Mouse (Mus musculus): ENCODE data around the gene Habp2. TPM values are rescaled to one million over a fixed set of nuclear protein-coding genes. Genes with fewer than 3 reads are reported as not detected.

The Habp2 gene
- polyA plus RNA-seq, 2 experiments = 38.0 to 42.4 TPM

DNA sequence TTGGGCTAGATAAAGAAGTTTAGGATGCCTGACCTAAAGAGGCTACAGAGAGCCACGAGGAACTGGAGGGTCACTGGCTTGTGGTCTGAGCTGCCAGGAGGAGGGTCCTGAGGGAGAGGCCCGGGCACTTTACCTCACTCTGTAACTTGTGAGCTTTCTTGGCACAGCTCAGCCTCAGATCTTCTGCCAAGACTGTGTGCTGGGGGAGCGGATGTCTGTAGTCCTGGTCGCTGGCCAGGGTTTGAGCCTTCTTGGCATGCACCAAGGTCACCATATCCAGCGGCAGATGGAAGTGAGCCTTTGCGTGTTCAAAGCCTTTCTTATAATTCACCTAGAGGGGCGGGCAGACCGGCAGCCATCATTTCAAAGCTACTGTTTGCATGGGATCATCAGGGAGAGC lies 55.1 kb downstream of the Habp2 start:
- Histone ChIP-seq H3K9ac (replicated peaks) (no peak overlapping the region), H3K27ac (no peak overlapping the region), H3K4me2 (ENCODE audit: low read depth) (no peak overlapping the region), H3K36me3 (replicated peaks; ENCODE audit: control insufficient read depth, insufficient read depth, low read depth) (no peaks in the 10 kb centered on the region), H3K4me3 (ENCODE audit: insufficient read depth in 1 of 2, low read depth in 2 of 2, low read length in 2 of 2) (no peak overlapping the region), H3K4me1 (replicated peaks; ENCODE audit: control insufficient read depth in 2 of 2, insufficient read depth in 2 of 2, low read length in 1 of 2) (no peaks in the 10 kb centered on the region), H3K27me3 (ENCODE audit: control insufficient read depth, insufficient read depth, low read length) (no peaks in the 10 kb centered on the region), H3K9me3 (ENCODE audit: control insufficient read depth, low read length) (no peaks in the 10 kb centered on the region)
- WGBS (ENCODE audit: insufficient replicate concordance) = 63% methylated on average over 8 of the region's 8 CpGs
- DNase-seq (ENCODE audit: low read depth in 3 of 3, low spot score in 3 of 3) = no peak
- no peak for ATAC-seq (ENCODE audit: insufficient read depth)
- TF ChIP-seq CTCF (IDR thresholded peaks at IDR 0.05; ENCODE audit: low read depth) = no peak
- no peak for TF ChIP-seq EP300 (IDR thresholded peaks at IDR 0.05; ENCODE audit: low read depth)

DNA sequence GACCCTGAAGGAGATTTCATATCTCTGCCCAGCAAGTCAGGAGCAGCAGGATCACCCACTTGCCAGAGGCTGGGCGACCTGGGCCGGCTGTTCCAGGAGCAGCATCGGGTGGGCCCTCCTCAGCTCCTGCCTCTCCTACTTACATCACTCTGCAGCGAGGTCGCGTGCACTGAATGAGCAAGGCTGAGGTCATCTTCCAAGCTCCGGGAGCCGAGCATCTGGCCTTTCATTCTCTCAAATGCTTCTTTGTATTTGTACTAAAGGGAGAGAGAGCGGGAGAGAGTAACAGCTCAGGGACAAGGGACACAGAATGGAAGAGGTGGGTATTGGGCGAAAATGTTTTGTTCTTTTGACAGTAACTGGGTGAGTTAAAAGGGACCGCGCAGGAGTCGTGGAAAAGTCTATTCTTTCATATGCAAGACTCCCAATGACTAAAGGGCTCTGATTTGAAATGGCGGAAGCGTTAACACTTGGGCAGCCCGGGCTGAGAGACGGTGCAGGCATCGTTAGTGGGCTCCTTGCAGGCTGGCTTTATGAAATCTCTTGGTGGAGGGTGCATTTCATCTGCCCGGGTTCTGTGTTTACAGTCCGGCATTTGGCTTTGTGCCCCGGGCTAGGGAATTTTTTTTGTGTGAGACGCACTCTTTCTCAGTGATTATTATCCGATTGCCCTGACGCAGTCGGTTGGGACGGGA lies 57.1 kb downstream of the Habp2 start:
- H3K27me3 ChIP-seq (ENCODE audit: control insufficient read depth, insufficient read depth, low read length) = no peaks in the 10 kb centered on the region
- H3K4me2 ChIP-seq (ENCODE audit: low read depth) = no peak overlapping the region
- H3K9me3 ChIP-seq (ENCODE audit: control insufficient read depth, low read length) = no peaks in the 10 kb centered on the region
- H3K27ac ChIP-seq = no peak overlapping the region
- WGBS (ENCODE audit: insufficient replicate concordance) = 74% methylated on average over 26 of the region's 26 CpGs
- no peak for TF ChIP-seq CTCF (IDR thresholded peaks at IDR 0.05; ENCODE audit: low read depth)
- no peak for TF ChIP-seq EP300 (IDR thresholded peaks at IDR 0.05; ENCODE audit: low read depth)
- ATAC-seq (ENCODE audit: insufficient read depth) (no peak), DNase-seq (ENCODE audit: low read depth in 3 of 3, low spot score in 3 of 3) (no peak)
- H3K9ac ChIP-seq (replicated peaks) = no peak overlapping the region
- H3K36me3 ChIP-seq (replicated peaks; ENCODE audit: control insufficient read depth, insufficient read depth, low read depth) = no peaks in the 10 kb centered on the region
- no peak overlapping the region for H3K4me3 ChIP-seq (ENCODE audit: insufficient read depth in 1 of 2, low read depth in 2 of 2, low read length in 2 of 2)
- H3K4me1 ChIP-seq (replicated peaks; ENCODE audit: control insufficient read depth in 2 of 2, insufficient read depth in 2 of 2, low read length in 1 of 2) = no peaks in the 10 kb centered on the region

DNA sequence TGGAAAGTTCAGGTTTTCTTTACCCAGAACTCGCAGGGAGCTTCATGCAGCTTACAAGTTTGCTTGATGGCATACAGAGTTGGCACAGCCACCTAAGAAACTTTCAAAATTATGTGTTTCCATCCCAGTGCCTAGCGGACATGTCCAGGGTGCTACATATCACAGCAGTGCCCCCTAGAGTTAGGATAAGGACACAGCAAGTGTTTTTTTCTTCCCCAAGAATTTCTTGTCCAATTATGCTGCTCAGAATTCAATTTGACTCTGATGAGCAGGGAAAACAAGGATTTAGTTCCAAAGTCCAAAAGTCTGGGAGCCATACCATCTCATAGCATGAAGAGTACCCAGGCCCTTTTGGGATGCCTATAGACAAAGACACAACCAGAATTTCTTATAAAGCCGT lies 59.1 kb downstream of the Habp2 start:
- Histone ChIP-seq H3K4me3 (ENCODE audit: insufficient read depth in 1 of 2, low read depth in 2 of 2, low read length in 2 of 2) (no peak overlapping the region), H3K9me3 (ENCODE audit: control insufficient read depth, low read length) (no peaks in the 10 kb centered on the region), H3K4me1 (replicated peaks; ENCODE audit: control insufficient read depth in 2 of 2, insufficient read depth in 2 of 2, low read length in 1 of 2) (no peaks in the 10 kb centered on the region), H3K4me2 (ENCODE audit: low read depth) (no peak overlapping the region), H3K27me3 (ENCODE audit: control insufficient read depth, insufficient read depth, low read length) (no peaks in the 10 kb centered on the region), H3K36me3 (replicated peaks; ENCODE audit: control insufficient read depth, insufficient read depth, low read depth) (no peaks in the 10 kb centered on the region), H3K9ac (replicated peaks) (no peak overlapping the region), H3K27ac (no peak overlapping the region)
- DNase-seq (ENCODE audit: low read depth in 3 of 3, low spot score in 3 of 3) (no peak), ATAC-seq (ENCODE audit: insufficient read depth) (no peak)
- TF ChIP-seq CTCF (IDR thresholded peaks at IDR 0.05; ENCODE audit: low read depth) (peak; percentile 58), EP300 (IDR thresholded peaks at IDR 0.05; ENCODE audit: low read depth) (no peak)
- WGBS (ENCODE audit: insufficient replicate concordance) = 53% methylated on average over 3 of the region's 3 CpGs

DNA sequence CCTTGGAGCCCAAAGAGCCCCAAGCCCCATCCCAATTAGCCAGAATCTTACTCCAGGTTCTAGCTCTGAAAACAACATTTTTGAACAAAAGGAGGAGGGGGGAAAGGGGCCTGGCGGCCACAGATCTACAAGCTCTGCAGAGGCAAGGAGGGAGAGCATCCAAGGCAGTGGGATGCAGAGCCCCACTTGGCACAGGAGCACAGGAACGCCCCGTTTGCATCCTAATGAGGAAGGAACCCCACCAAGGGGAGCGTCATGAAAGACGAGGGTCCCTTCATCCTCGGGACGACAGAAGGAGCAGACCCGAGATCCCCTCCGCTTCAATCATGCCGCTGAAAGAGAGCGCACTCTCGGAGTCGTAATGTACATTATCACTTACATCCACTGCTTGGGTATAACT lies 59.8 kb downstream of the Habp2 start:
- Histone ChIP-seq H3K4me1 (replicated peaks; ENCODE audit: control insufficient read depth in 2 of 2, insufficient read depth in 2 of 2, low read length in 1 of 2) (no peaks in the 10 kb centered on the region), H3K4me3 (ENCODE audit: insufficient read depth in 1 of 2, low read depth in 2 of 2, low read length in 2 of 2) (no peak overlapping the region), H3K27ac (no peak overlapping the region), H3K9me3 (ENCODE audit: control insufficient read depth, low read length) (no peaks in the 10 kb centered on the region), H3K27me3 (ENCODE audit: control insufficient read depth, insufficient read depth, low read length) (no peaks in the 10 kb centered on the region), H3K9ac (replicated peaks) (no peak overlapping the region), H3K36me3 (replicated peaks; ENCODE audit: control insufficient read depth, insufficient read depth, low read depth) (no peaks in the 10 kb centered on the region), H3K4me2 (ENCODE audit: low read depth) (no peak overlapping the region)
- WGBS (ENCODE audit: insufficient replicate concordance) = 53% methylated on average over 13 of the region's 13 CpGs
- no peak for ATAC-seq (ENCODE audit: insufficient read depth)
- no peak for DNase-seq (ENCODE audit: low read depth in 3 of 3, low spot score in 3 of 3)
- TF ChIP-seq EP300 (IDR thresholded peaks at IDR 0.05; ENCODE audit: low read depth) (no peak), CTCF (IDR thresholded peaks at IDR 0.05; ENCODE audit: low read depth) (no peak)

DNA sequence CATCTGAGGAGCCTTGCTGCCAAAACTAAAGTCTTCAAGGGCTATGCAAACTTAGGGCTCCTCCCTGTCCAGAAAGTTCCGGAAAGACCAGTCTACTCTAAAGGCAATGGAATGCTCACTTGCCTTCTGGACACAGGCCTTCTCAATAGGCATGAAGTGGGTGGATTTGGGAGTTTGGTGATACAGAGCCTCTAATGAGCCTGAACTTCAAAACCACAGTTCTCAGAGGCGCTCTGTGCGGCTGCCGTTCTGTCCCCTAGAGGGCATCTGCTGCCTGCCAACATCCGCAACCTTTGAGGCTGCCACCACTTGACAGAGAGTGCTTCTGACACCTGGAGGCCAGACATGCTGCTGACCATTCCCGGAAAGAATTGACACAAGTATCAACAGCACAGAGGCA lies 62.4 kb downstream of the Habp2 start:
- no peak for ATAC-seq (ENCODE audit: insufficient read depth)
- no peak overlapping the region for H3K27ac ChIP-seq
- TF ChIP-seq CTCF (IDR thresholded peaks at IDR 0.05; ENCODE audit: low read depth) (peak; percentile 65), EP300 (IDR thresholded peaks at IDR 0.05; ENCODE audit: low read depth) (no peak)
- no peak overlapping the region for H3K4me2 ChIP-seq (ENCODE audit: low read depth)
- no peaks in the 10 kb centered on the region for H3K4me1 ChIP-seq (replicated peaks; ENCODE audit: control insufficient read depth in 2 of 2, insufficient read depth in 2 of 2, low read length in 1 of 2)
- 33% methylated on average over 6 of the region's 6 CpGs for WGBS (ENCODE audit: insufficient replicate concordance)
- no peak overlapping the region for H3K9ac ChIP-seq (replicated peaks)
- DNase-seq (ENCODE audit: low read depth in 3 of 3, low spot score in 3 of 3) = no peak
- H3K9me3 ChIP-seq (ENCODE audit: control insufficient read depth, low read length) = no peaks in the 10 kb centered on the region
- no peaks in the 10 kb centered on the region for H3K27me3 ChIP-seq (ENCODE audit: control insufficient read depth, insufficient read depth, low read length)
- no peak overlapping the region for H3K4me3 ChIP-seq (ENCODE audit: insufficient read depth in 1 of 2, low read depth in 2 of 2, low read length in 2 of 2)
- H3K36me3 ChIP-seq (replicated peaks; ENCODE audit: control insufficient read depth, insufficient read depth, low read depth) = no peaks in the 10 kb centered on the region
